Mouse (Mus musculus): ENCODE results near the gene Rnf212b. TPM values are rescaled to one million over a fixed set of nuclear protein-coding genes. Genes with fewer than 3 reads are reported as not detected.

The Rnf212b gene
- polyA plus RNA-seq, 1 experiment from 2014 or later: not detected

- no peaks in the 10 kb centered on the region for H3K36me3 ChIP-seq
- H3K27me3 ChIP-seq (replicated peaks): 0 out of 2 replicates have a peak, but pooled peaks cover 4% of the 10 kb centered on the region
- no peak overlapping the region for H3K9ac ChIP-seq
- H3K4me3 ChIP-seq: no peak overlapping the region
- H3K27ac ChIP-seq: no peak overlapping the region
- H3K4me2 ChIP-seq: no peak overlapping the region
- H3K4me1 ChIP-seq: peaks cover 1% of the 10 kb centered on the region; the same call in 1 of the 2 replicates
- H3K9me3 ChIP-seq (replicated peaks): no peaks in the 10 kb centered on the region
- WGBS (ENCODE audit: insufficient replicate concordance): 41% methylated on average over 10 of the region's 10 CpGs
- no peak for ATAC-seq
Measured at GRCm38 (mm10) chr14:54799686-54800085, 14.3 kb upstream of the Rnf212b start.

- no peak for ATAC-seq
- H3K36me3 ChIP-seq: no peaks in the 10 kb centered on the region
- 54% methylated on average over 4 of the region's 4 CpGs for WGBS (ENCODE audit: insufficient replicate concordance)
- H3K27ac ChIP-seq: no peak overlapping the region
- no peak overlapping the region for H3K9ac ChIP-seq
- no peak overlapping the region for H3K4me2 ChIP-seq
- H3K27me3 ChIP-seq (replicated peaks): 0 out of 2 replicates have a peak, but pooled peaks cover 6% of the 10 kb centered on the region
- H3K9me3 ChIP-seq (replicated peaks): no peaks in the 10 kb centered on the region
- H3K4me1 ChIP-seq: no peaks in the 10 kb centered on the region
- H3K4me3 ChIP-seq: no peak overlapping the region
Measured at GRCm38 (mm10) chr14:54802428-54802827, 11.5 kb upstream of the Rnf212b start.

GRCm38 (mm10) chr14:54806124-54806523 is 7.8 kb upstream of the Rnf212b start:
- Histone ChIP-seq H3K27me3 (replicated peaks) (0 out of 2 replicates have a peak, but pooled peaks cover 3% of the 10 kb centered on the region), H3K4me1 (peaks cover 8% of the 10 kb centered on the region), H3K9ac (no peak overlapping the region), H3K27ac (no peak overlapping the region), H3K36me3 (no peaks in the 10 kb centered on the region), H3K4me2 (no peak overlapping the region), H3K4me3 (no peak overlapping the region), H3K9me3 (replicated peaks) (no peaks in the 10 kb centered on the region)
- no peak for ATAC-seq
- 68% methylated on average over 4 of the region's 4 CpGs for WGBS (ENCODE audit: insufficient replicate concordance)

- H3K4me2 ChIP-seq: no peak overlapping the region
- WGBS (ENCODE audit: insufficient replicate concordance): 22% methylated on average over 4 of the region's 4 CpGs
- H3K4me3 ChIP-seq: no peak overlapping the region
- no peak overlapping the region for H3K27ac ChIP-seq
- H3K27me3 ChIP-seq (replicated peaks): 0 out of 2 replicates have a peak, but pooled peaks cover 3% of the 10 kb centered on the region
- H3K9ac ChIP-seq: no peak overlapping the region
- H3K9me3 ChIP-seq (replicated peaks): no peaks in the 10 kb centered on the region
- H3K36me3 ChIP-seq: no peaks in the 10 kb centered on the region
- H3K4me1 ChIP-seq: peaks cover 8% of the 10 kb centered on the region
- ATAC-seq: no peak
Measured at GRCm38 (mm10) chr14:54808718-54809667, 4.9 kb upstream of the Rnf212b start.

- no peak overlapping the region for H3K4me2 ChIP-seq
- H3K27me3 ChIP-seq (replicated peaks): 0 out of 2 replicates have a peak, but pooled peaks cover 2% of the 10 kb centered on the region
- H3K9ac ChIP-seq: no peak overlapping the region
- ATAC-seq: no peak
- no peak overlapping the region for H3K27ac ChIP-seq
- no peaks in the 10 kb centered on the region for H3K9me3 ChIP-seq (replicated peaks)
- H3K4me1 ChIP-seq: peaks cover 8% of the 10 kb centered on the region
- no peak overlapping the region for H3K4me3 ChIP-seq
- WGBS (ENCODE audit: insufficient replicate concordance): 38% methylated on average over 3 of the region's 3 CpGs
- no peaks in the 10 kb centered on the region for H3K36me3 ChIP-seq
Measured at GRCm38 (mm10) chr14:54809668-54810033, 4.3 kb upstream of the Rnf212b start.

GRCm38 (mm10) chr14:54815737-54816136 is 1.8 kb downstream of the Rnf212b start:
- peak; percentile 70 for ATAC-seq
- Histone ChIP-seq H3K9me3 (replicated peaks) (no peaks in the 10 kb centered on the region), H3K4me2 (no peak overlapping the region), H3K36me3 (no peaks in the 10 kb centered on the region), H3K27ac (no peak overlapping the region), H3K27me3 (replicated peaks) (no peaks in the 10 kb centered on the region), H3K4me1 (no peaks in the 10 kb centered on the region), H3K4me3 (no peak overlapping the region), H3K9ac (no peak overlapping the region)
- 16% methylated on average over 3 of the region's 3 CpGs for WGBS (ENCODE audit: insufficient replicate concordance)

- Histone ChIP-seq H3K4me2 (no peak overlapping the region), H3K27me3 (replicated peaks) (no peaks in the 10 kb centered on the region), H3K9ac (no peak overlapping the region), H3K36me3 (no peaks in the 10 kb centered on the region), H3K4me3 (no peak overlapping the region), H3K9me3 (replicated peaks) (no peaks in the 10 kb centered on the region), H3K27ac (no peak overlapping the region), H3K4me1 (no peaks in the 10 kb centered on the region)
- ATAC-seq: no peak
- 34% methylated on average over 2 of the region's 2 CpGs for WGBS (ENCODE audit: insufficient replicate concordance)
Measured at GRCm38 (mm10) chr14:54817791-54818190, 3.9 kb downstream of the Rnf212b start.

GRCm38 (mm10) chr14:54822301-54822700 is 8.4 kb downstream of the Rnf212b start:
- no peak for ATAC-seq
- Histone ChIP-seq H3K27ac (no peak overlapping the region), H3K9me3 (replicated peaks) (no peaks in the 10 kb centered on the region), H3K27me3 (replicated peaks) (no peaks in the 10 kb centered on the region), H3K4me3 (no peak overlapping the region), H3K36me3 (no peaks in the 10 kb centered on the region), H3K4me2 (no peak overlapping the region), H3K9ac (no peak overlapping the region), H3K4me1 (no peaks in the 10 kb centered on the region)
- 67% methylated on average over 2 of the region's 2 CpGs for WGBS (ENCODE audit: insufficient replicate concordance)

- H3K4me2 ChIP-seq: no peak overlapping the region
- no peak overlapping the region for H3K27ac ChIP-seq
- no peak overlapping the region for H3K9ac ChIP-seq
- 79% methylated on average over 1 of the region's 1 CpGs for WGBS (ENCODE audit: insufficient replicate concordance)
- H3K4me1 ChIP-seq: no peaks in the 10 kb centered on the region
- H3K9me3 ChIP-seq (replicated peaks): no peaks in the 10 kb centered on the region
- no peaks in the 10 kb centered on the region for H3K36me3 ChIP-seq
- H3K27me3 ChIP-seq (replicated peaks): no peaks in the 10 kb centered on the region
- H3K4me3 ChIP-seq: no peak overlapping the region
- ATAC-seq: no peak
Measured at GRCm38 (mm10) chr14:54823716-54824115, 9.8 kb downstream of the Rnf212b start.

- H3K27ac ChIP-seq: no peak overlapping the region
- ATAC-seq: no peak
- WGBS (ENCODE audit: insufficient replicate concordance): 1% methylated on average over 4 of the region's 4 CpGs
- H3K4me1 ChIP-seq: no peaks in the 10 kb centered on the region
- H3K27me3 ChIP-seq (replicated peaks): 0 out of 2 replicates have a peak, but pooled peaks cover 3% of the 10 kb centered on the region
- no peak overlapping the region for H3K9ac ChIP-seq
- H3K36me3 ChIP-seq: no peaks in the 10 kb centered on the region
- no peaks in the 10 kb centered on the region for H3K9me3 ChIP-seq (replicated peaks)
- H3K4me3 ChIP-seq: no peak overlapping the region
- H3K4me2 ChIP-seq: no peak overlapping the region
Measured at GRCm38 (mm10) chr14:54843461-54843860, 29.5 kb downstream of the Rnf212b start.

GRCm38 (mm10) chr14:54855726-54856125 is 41.8 kb downstream of the Rnf212b start:
- Histone ChIP-seq H3K27me3 (replicated peaks) (no peaks in the 10 kb centered on the region), H3K4me2 (no peak overlapping the region), H3K36me3 (peaks cover 8% of the 10 kb centered on the region; the same call in 1 of the 2 replicates), H3K4me3 (no peak overlapping the region), H3K9me3 (replicated peaks) (no peaks in the 10 kb centered on the region), H3K9ac (no peak overlapping the region), H3K27ac (no peak overlapping the region), H3K4me1 (0 out of 2 replicates have a peak, but pooled peaks cover 3% of the 10 kb centered on the region)
- WGBS (ENCODE audit: insufficient replicate concordance): 82% methylated on average over 3 of the region's 3 CpGs
- no peak for ATAC-seq

GRCm38 (mm10) chr14:54856703-54857102 is 42.8 kb downstream of the Rnf212b start:
- Histone ChIP-seq H3K4me3 (no peak overlapping the region), H3K9ac (no peak overlapping the region), H3K27me3 (replicated peaks) (no peaks in the 10 kb centered on the region), H3K9me3 (replicated peaks) (no peaks in the 10 kb centered on the region), H3K4me2 (no peak overlapping the region), H3K4me1 (0 out of 2 replicates have a peak, but pooled peaks cover 3% of the 10 kb centered on the region), H3K36me3 (peaks cover 8% of the 10 kb centered on the region; the same call in 1 of the 2 replicates), H3K27ac (no peak overlapping the region)
- ATAC-seq: no peak
- 39% methylated on average over 7 of the region's 7 CpGs for WGBS (ENCODE audit: insufficient replicate concordance)
